Mouse (Mus musculus) midbrain, embryonic 10.5 days (tissue): Measurements from ENCODE around the gene Mettl2. TPM values are rescaled to one million over a fixed set of nuclear protein-coding genes. Genes with fewer than 3 reads are reported as not detected.

Experiments
- DNase-seq: peaks from one replicate; pipeline ENCODE4 v3.0.0-alpha.2; 2017; ENCODE audit warnings: low spot score
- H3K27ac ChIP-seq: fragments of 300-500 bp; sonication (generic); replicated peaks from 2 replicates; pipeline ENCODE4 v1.5.1; 2016; ENCODE audit warnings: mild to moderate bottlenecking
- H3K27me3 ChIP-seq: fragments of 300-500 bp; sonication (generic); 2 replicates; pipeline ENCODE4 v1.6.1; 2016; ENCODE audit warnings: low read depth, mild to moderate bottlenecking; ENCODE audit not compliant: poor library complexity, severe bottlenecking
- H3K36me3 ChIP-seq: fragments of 300-500 bp; sonication (generic); 2 replicates; pipeline ENCODE4 v1.6.1; 2016; ENCODE audit warnings: mild to moderate bottlenecking, moderate library complexity
- H3K4me1 ChIP-seq: fragments of 300-500 bp; sonication (generic); 2 replicates; pipeline ENCODE4 v1.6.1; 2016
- H3K4me3 ChIP-seq: fragments of 300-500 bp; sonication (generic); 2 replicates; pipeline ENCODE4 v1.5.1; 2016; ENCODE audit warnings: mild to moderate bottlenecking, moderate library complexity
- H3K9me3 ChIP-seq: fragments of 300-500 bp; sonication (generic); replicated peaks from 2 replicates; pipeline ENCODE4 v1.6.1; 2016; ENCODE audit warnings: mild to moderate bottlenecking
- WGBS: fragments of 180-500 bp; shearing (Covaris S2); methylation state at CpG from one replicate; pipeline ENCODE4 v1.1.7; 2016; 5-methylcytosine and 5-hydroxymethylcytosine counted together
- polyA plus RNA-seq: library from polyadenylated mRNA; unstranded; fragments of >200 nt; fragmentation: Nextera tagmentation; extraction: Ambion mirVana; gene quantifications from 2 replicates; pipeline ENCODE4 v1.2.1, GENCODE M21; 2016

Mettl2 gene
- polyA plus RNA-seq, 1 experiment from 2014 or later: 56.3 TPM

- no peak for DNase-seq
- WGBS: 87% methylated on average over 11 of the region's 11 CpGs
- no peaks in the 10 kb centered on the region for H3K27me3 ChIP-seq
These were observed 18.4 kb downstream of the Mettl2 start for GRCm38 (mm10) chr11:105144508-105145210.

GRCm38 (mm10) chr11:105145211-105145610, 19.0 kb downstream of the Mettl2 start:
- Histone ChIP-seq H3K9me3 (no peaks in the 10 kb centered on the region), H3K4me3 (no peak overlapping the region), H3K4me1 (no peaks in the 10 kb centered on the region), H3K36me3 (peaks cover 19% of the 10 kb centered on the region), H3K27ac (no peak overlapping the region), H3K27me3 (no peaks in the 10 kb centered on the region)
- no peak for DNase-seq
- WGBS: 91% methylated on average over 10 of the region's 10 CpGs

More at GRCm38 (mm10) chr11:105144508-105145210, 18.4 kb downstream of the Mettl2 start:
- Histone ChIP-seq H3K4me3 (no peak overlapping the region), H3K27ac (no peak overlapping the region), H3K9me3 (no peaks in the 10 kb centered on the region), H3K36me3 (peaks cover 25% of the 10 kb centered on the region), H3K4me1 (no peaks in the 10 kb centered on the region)

- H3K4me3 ChIP-seq: no peak within 1 kb of the TSS
- 81% methylated on average over 3 of the region's 3 CpGs for WGBS
- no peak within 1 kb of the TSS for H3K27ac ChIP-seq
- no peak for DNase-seq
- no peaks in the 10 kb centered on the region for H3K9me3 ChIP-seq
- H3K27me3 ChIP-seq: peaks cover 12% of the 10 kb centered on the region
- peaks cover 7% of the 10 kb centered on the region; the same call in 1 of the 2 replicates for H3K36me3 ChIP-seq
- peaks cover 6% of the 10 kb centered on the region for H3K4me1 ChIP-seq
These were observed 20.4 kb downstream of the Mettl2 start, which contains the start of gene Gm10842 for GRCm38 (mm10) chr11:105146593-105146992. Gene Gm10842 (plus strand): TSS chr11:105146893.

GRCm38 (mm10) chr11:105149353-105149752, 23.1 kb downstream of the Mettl2 start:
- Histone ChIP-seq H3K27me3 (peaks cover 14% of the 10 kb centered on the region), H3K4me3 (no peak overlapping the region), H3K36me3 (no peaks in the 10 kb centered on the region), H3K27ac (no peak overlapping the region), H3K9me3 (no peaks in the 10 kb centered on the region), H3K4me1 (peaks cover 28% of the 10 kb centered on the region)
- 78% methylated on average over 3 of the region's 3 CpGs for WGBS
- DNase-seq: no peak

GRCm38 (mm10) chr11:105149766-105150165, 23.5 kb downstream of the Mettl2 start:
- H3K27me3 ChIP-seq: peaks cover 14% of the 10 kb centered on the region
- peaks cover 28% of the 10 kb centered on the region for H3K4me1 ChIP-seq
- no peak overlapping the region for H3K27ac ChIP-seq
- no peak for DNase-seq
- H3K36me3 ChIP-seq: no peaks in the 10 kb centered on the region
- no peak overlapping the region for H3K4me3 ChIP-seq
- H3K9me3 ChIP-seq: no peaks in the 10 kb centered on the region
- 81% methylated on average over 1 of the region's 1 CpGs for WGBS

- Histone ChIP-seq H3K9me3 (no peaks in the 10 kb centered on the region), H3K27me3 (peaks cover 14% of the 10 kb centered on the region), H3K36me3 (no peaks in the 10 kb centered on the region), H3K4me1 (peaks cover 28% of the 10 kb centered on the region), H3K27ac (no peak overlapping the region), H3K4me3 (no peak overlapping the region)
- WGBS: 72% methylated on average over 4 of the region's 4 CpGs
- DNase-seq: no peak
These were observed 24.5 kb downstream of the Mettl2 start for GRCm38 (mm10) chr11:105150691-105151090.

GRCm38 (mm10) chr11:105151226-105152016, 25.2 kb downstream of the Mettl2 start:
- no peak overlapping the region for H3K4me3 ChIP-seq
- H3K27ac ChIP-seq: no peak overlapping the region
- H3K36me3 ChIP-seq: no peaks in the 10 kb centered on the region
- peaks cover 14% of the 10 kb centered on the region for H3K27me3 ChIP-seq
- H3K9me3 ChIP-seq: no peaks in the 10 kb centered on the region
- DNase-seq: no peak
- peaks cover 28% of the 10 kb centered on the region for H3K4me1 ChIP-seq
- WGBS: 28% methylated on average over 17 of the region's 19 CpGs

- WGBS: 100% methylated on average over 2 of the region's 4 CpGs
- Histone ChIP-seq H3K27ac (no peak overlapping the region), H3K4me3 (no peak overlapping the region), H3K36me3 (no peaks in the 10 kb centered on the region), H3K4me1 (peaks cover 28% of the 10 kb centered on the region), H3K27me3 (peaks cover 14% of the 10 kb centered on the region), H3K9me3 (no peaks in the 10 kb centered on the region)
- DNase-seq: no peak
These were observed 25.7 kb downstream of the Mettl2 start for GRCm38 (mm10) chr11:105152017-105152300.

- H3K36me3 ChIP-seq: no peaks in the 10 kb centered on the region
- H3K27me3 ChIP-seq: peaks cover 14% of the 10 kb centered on the region
- no peak overlapping the region for H3K27ac ChIP-seq
- H3K4me3 ChIP-seq: no peak overlapping the region
- H3K4me1 ChIP-seq: peaks cover 28% of the 10 kb centered on the region
- WGBS: 84% methylated on average over 11 of the region's 11 CpGs
- DNase-seq: no peak
- H3K9me3 ChIP-seq: no peaks in the 10 kb centered on the region
These were observed 26.2 kb downstream of the Mettl2 start for GRCm38 (mm10) chr11:105152357-105152899.

GRCm38 (mm10) chr11:105153068-105153833, 27.0 kb downstream of the Mettl2 start:
- no peaks in the 10 kb centered on the region for H3K36me3 ChIP-seq
- WGBS: 46% methylated on average over 12 of the region's 12 CpGs
- peaks cover 28% of the 10 kb centered on the region for H3K4me1 ChIP-seq
- no peak overlapping the region for H3K4me3 ChIP-seq
- peak; percentile 50 for DNase-seq
- no peak overlapping the region for H3K27ac ChIP-seq
- peaks cover 14% of the 10 kb centered on the region for H3K27me3 ChIP-seq
- H3K9me3 ChIP-seq: no peaks in the 10 kb centered on the region

GRCm38 (mm10) chr11:105155915-105156314, 29.7 kb downstream of the Mettl2 start:
- peaks cover 9% of the 10 kb centered on the region for H3K27me3 ChIP-seq
- no peaks in the 10 kb centered on the region for H3K36me3 ChIP-seq
- H3K27ac ChIP-seq: no peak overlapping the region
- no peaks in the 10 kb centered on the region for H3K9me3 ChIP-seq
- peaks cover 28% of the 10 kb centered on the region for H3K4me1 ChIP-seq
- no peak overlapping the region for H3K4me3 ChIP-seq
- WGBS: 76% methylated on average over 4 of the region's 4 CpGs
- DNase-seq: no peak

GRCm38 (mm10) chr11:105156748-105157267, 30.6 kb downstream of the Mettl2 start:
- peaks cover under 1% of the 10 kb centered on the region; the same call in 1 of the 2 replicates for H3K27me3 ChIP-seq
- H3K27ac ChIP-seq: no peak overlapping the region
- peaks cover 20% of the 10 kb centered on the region for H3K4me1 ChIP-seq
- no peaks in the 10 kb centered on the region for H3K9me3 ChIP-seq
- 84% methylated on average over 19 of the region's 19 CpGs for WGBS
- no peak for DNase-seq
- no peaks in the 10 kb centered on the region for H3K36me3 ChIP-seq
- no peak overlapping the region for H3K4me3 ChIP-seq
